Mouse (Mus musculus) erythroblast, embryonic 14.5 days (primary cell): Measurements from ENCODE around the gene Phactr4. TPM values are rescaled to one million over a fixed set of nuclear protein-coding genes. Genes with fewer than 3 reads are reported as not detected.

Experiments
- H3K27me3 ChIP-seq: 2 replicates; pipeline ENCODE4 v1.6.1; 2012; ENCODE audit warnings: inconsistent platforms; ENCODE audit not compliant: control insufficient read depth
- H3K36me3 ChIP-seq: 2 replicates; pipeline ENCODE4 v1.6.1; 2012; ENCODE audit warnings: mild to moderate bottlenecking, inconsistent platforms; ENCODE audit not compliant: control insufficient read depth
- H3K4me1 ChIP-seq: 2 replicates; pipeline ENCODE4 v1.6.1; 2012; ENCODE audit warnings: inconsistent platforms; ENCODE audit not compliant: control insufficient read depth
- H3K4me3 ChIP-seq: replicated peaks from 2 replicates; pipeline ENCODE3; 2012; ENCODE audit warnings: moderate library complexity, mild to moderate bottlenecking, inconsistent platforms
- H3K9me3 ChIP-seq: 2 replicates; pipeline ENCODE4 v1.6.1; 2012; ENCODE audit warnings: low read length, inconsistent platforms, mixed read lengths; ENCODE audit not compliant: control insufficient read depth
- GATA1 ChIP-seq: IDR thresholded peaks from 2 replicates; pipeline ENCODE4 v1.6.1; 2012; ENCODE audit warnings: low read length, inconsistent platforms, mixed read lengths
- TAL1 ChIP-seq: IDR thresholded peaks from 3 replicates; pipeline ENCODE4 v1.6.1; 2012; ENCODE audit warnings: low read length, inconsistent platforms, mixed read lengths
- polyA plus RNA-seq: library from polyadenylated mRNA; stranded (reverse); fragments of >175 nt; gene quantifications from 2 replicates; pipeline ENCODE4 v1.2.3, GENCODE M21; 2012

Phactr4 gene
- polyA plus RNA-seq, 1 experiment, result 0.52 TPM

GRCm38 (mm10) chr4:132309140-132309848 lies 113.0 kb downstream of the Phactr4 start:
- TF ChIP-seq TAL1 (no peak), GATA1 (peak; percentile 18; the same call in 1 of the 2 replicates)
- H3K9me3 ChIP-seq, result no peaks in the 10 kb centered on the region
- peak overlapping the region; percentile 72 for H3K4me3 ChIP-seq

GRCm38 (mm10) chr4:132308437-132309139 lies 113.7 kb downstream of the Phactr4 start:
- Histone ChIP-seq H3K9me3 (no peaks in the 10 kb centered on the region), H3K4me3 (peak overlapping the region; percentile 72), H3K4me1 (peaks cover 43% of the 10 kb centered on the region), H3K27me3 (no peaks in the 10 kb centered on the region), H3K36me3 (peaks cover 37% of the 10 kb centered on the region)
- TF ChIP-seq GATA1 (no peak; the same call in 1 of the 2 replicates), TAL1 (no peak)

More at GRCm38 (mm10) chr4:132309140-132309848, 113.0 kb downstream of the Phactr4 start:
- Histone ChIP-seq H3K27me3 (no peaks in the 10 kb centered on the region), H3K4me1 (peaks cover 40% of the 10 kb centered on the region), H3K36me3 (peaks cover 44% of the 10 kb centered on the region)

- H3K9me3 ChIP-seq, result no peaks in the 10 kb centered on the region
- peaks cover 55% of the 10 kb centered on the region for H3K4me1 ChIP-seq
- peaks cover 18% of the 10 kb centered on the region for H3K36me3 ChIP-seq
- no peaks in the 10 kb centered on the region for H3K27me3 ChIP-seq
- TF ChIP-seq TAL1 (no peak; the same call in 2 of the 3 replicates), GATA1 (no peak)
- H3K4me3 ChIP-seq, result no peak overlapping the region
Observed at GRCm38 (mm10) chr4:132306004-132306403, 116.3 kb downstream of the Phactr4 start.

Other genes with a start within 250 kb of the Phactr4 start
- gene Ythdf2, start 210.2 kb downstream of the Phactr4 start, polyA plus RNA-seq, result 0.90 and 1.2 TPM in 2 replicates
- 1.8 and 2.8 TPM in 2 replicates for gene Gmeb1, start 160.9 kb downstream of the Phactr4 start, polyA plus RNA-seq
- gene Taf12, start 148.1 kb downstream of the Phactr4 start, polyA plus RNA-seq, result 4.6 and 6.2 TPM in 2 replicates
- gene Rab42, start 119.1 kb downstream of the Phactr4 start, polyA plus RNA-seq, result 0.05 TPM in 1 of 2 replicates, not detected in the other
- 1.7 and 2.4 TPM in 2 replicates for gene Trnau1ap, start 93.0 kb downstream of the Phactr4 start, polyA plus RNA-seq
- 4.3 and 4.4 TPM in 2 replicates for gene Rcc1, start 68.9 kb downstream of the Phactr4 start, polyA plus RNA-seq
- gene Med18, start 41.4 kb upstream of the Phactr4 start, polyA plus RNA-seq, result 0.37 and 0.49 TPM in 2 replicates
- 1.5 and 2.4 TPM in 2 replicates for gene Sesn2, start 88.0 kb upstream of the Phactr4 start, polyA plus RNA-seq
- 102 and 103 TPM in 2 replicates for gene Atpif1, start 111.2 kb upstream of the Phactr4 start, polyA plus RNA-seq
- 28.3 and 36.9 TPM in 2 replicates for gene Dnajc8, start 113.1 kb upstream of the Phactr4 start, polyA plus RNA-seq
- 0.01 and 0.03 TPM in 2 replicates for gene Ptafr, start 141.6 kb upstream of the Phactr4 start, polyA plus RNA-seq
- 0.38 and 0.65 TPM in 2 replicates for gene Eya3, start 216.5 kb upstream of the Phactr4 start, polyA plus RNA-seq